Mouse (Mus musculus) liver, embryonic 14.5 days (tissue): ENCODE measurements around the gene C1qa.

Experiments used
- CTCF ChIP-seq: IDR thresholded peaks from 2 replicates; pipeline ENCODE4 v1.5.1; 2016; ENCODE audit warnings: antibody characterized with exemption, low read depth, control low read depth
- EP300 ChIP-seq: IDR thresholded peaks from 2 replicates; pipeline ENCODE4 v1.6.1; 2016; ENCODE audit warnings: antibody characterized with exemption, low read depth

DNA sequence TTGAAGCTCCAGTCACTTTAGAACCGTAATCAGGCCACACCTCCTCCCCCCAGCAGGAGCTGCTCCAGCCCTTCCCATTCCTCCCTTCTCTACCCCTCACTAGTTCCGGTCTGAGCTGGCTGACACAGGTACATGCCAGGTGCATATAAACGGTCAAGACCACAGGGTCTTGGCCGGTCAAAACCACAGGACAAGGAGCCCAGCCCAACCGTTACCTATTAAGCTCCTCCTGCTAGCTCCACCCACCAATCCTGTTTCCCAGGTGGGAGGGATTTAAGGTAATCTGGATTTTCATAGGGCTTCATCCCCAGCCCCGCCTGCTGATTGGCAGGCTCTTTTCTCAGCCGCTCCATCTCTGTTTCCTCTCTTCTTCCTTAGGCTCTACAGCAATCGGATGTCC, 20.4 kb downstream of the C1qa start:
- TF ChIP-seq CTCF: no peak
- no peak for TF ChIP-seq EP300
